Mouse (Mus musculus) embryonic fibroblast, embryonic 13.5 days (primary cell): ENCODE measurements at regions not wholly inside any gene's neighbourhood (a gene's known extent, or its start where the extent isn't known, plus 50 kb on each side); places are given as distances from the start of the nearest gene placed in this dataset.

Experiments used
- CTCF ChIP-seq: IDR thresholded peaks from 2 replicates; pipeline ENCODE4 v1.5.1; 2011; ENCODE audit warnings: mild to moderate bottlenecking, control low read depth, low read length, moderate library complexity, borderline replicate concordance; ENCODE audit not compliant: insufficient read depth
- POLR2A ChIP-seq: IDR thresholded peaks from 2 replicates; pipeline ENCODE4 v1.6.1; 2011; ENCODE audit warnings: low read depth, mild to moderate bottlenecking, control low read depth, low read length, moderate library complexity

- no peak for TF ChIP-seq POLR2A
- TF ChIP-seq CTCF = no peak
Observed at GRCm38 (mm10) chr7:61878585-61878984, 467.8 kb upstream of the Ndn start.
